Comparison of ENCODE assay signal across 22 mouse cellular contexts in the genomic region with DNA sequence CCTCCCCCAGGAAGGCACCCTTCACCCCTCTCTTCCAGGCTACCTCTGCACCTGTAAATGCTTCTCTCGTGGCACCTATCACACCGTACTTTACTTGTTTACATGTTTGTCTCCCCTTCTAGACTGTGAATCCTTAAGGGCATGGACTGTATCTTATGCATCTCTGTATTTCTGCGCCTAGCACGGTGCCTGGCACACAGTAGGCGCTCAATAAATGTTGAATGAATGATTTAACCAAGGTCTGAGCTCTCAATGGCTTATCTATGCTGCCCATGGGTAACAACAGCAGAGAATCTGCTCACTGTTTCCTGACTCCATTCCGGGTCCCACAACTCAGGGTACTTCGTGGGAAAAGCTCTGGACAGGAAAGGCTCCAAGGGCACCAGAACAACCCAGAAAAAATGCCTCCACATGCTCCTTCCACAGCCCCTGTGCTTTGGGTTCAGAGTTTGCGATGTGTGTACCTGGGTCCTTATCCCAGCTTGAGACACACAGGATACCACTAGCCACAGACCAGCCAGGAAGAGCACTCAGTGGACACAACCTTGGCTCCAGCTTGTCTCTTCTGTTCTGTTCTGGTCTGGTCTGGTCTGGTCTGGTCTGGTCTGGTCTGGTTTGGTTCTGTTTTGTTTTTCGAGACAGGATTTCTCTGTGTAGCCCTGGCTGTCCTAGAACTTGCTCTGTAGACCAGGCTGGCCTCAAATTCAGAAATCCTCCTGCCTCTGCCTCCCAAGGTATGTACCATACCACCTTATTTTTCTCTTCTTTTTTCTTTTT. TPM values are rescaled to one million over a fixed set of nuclear protein-coding genes. Genes with fewer than 3 reads are reported as not detected.
"Had no signal": no experiment of that assay in that cellular context is flagged by ENCODE, and none has a peak within 500 bp of the region (broad histone marks: within the 10 kb centered on the region; RNA-seq: fewer than 3 reads in every experiment).

No protein-coding gene starts in this region.

- H3K27me3 ChIP-seq: midbrain, embryonic 12.5 days; neural tube, embryonic 13.5 days; neural tube, embryonic 15.5 days; stomach, embryonic 15.5 days had no signal

- H3K4me3 ChIP-seq: midbrain, embryonic 10.5 days; midbrain, embryonic 12.5 days; myocyte; neural tube, embryonic 13.5 days; neural tube, embryonic 15.5 days; stomach, embryonic 15.5 days had no signal

- H3K4me2 ChIP-seq: lung, embryonic 14.5 days; midbrain, embryonic 12.5 days; neural tube, embryonic 13.5 days; neural tube, embryonic 15.5 days; stomach, embryonic 15.5 days had no signal

- H3K4me1 ChIP-seq: midbrain, embryonic 10.5 days; midbrain, embryonic 12.5 days; neural tube, embryonic 13.5 days; neural tube, embryonic 15.5 days; stomach, embryonic 15.5 days had no signal

- H3K27ac ChIP-seq: midbrain, embryonic 10.5 days; midbrain, embryonic 12.5 days; neural tube, embryonic 13.5 days; neural tube, embryonic 15.5 days; stomach, embryonic 15.5 days; stomach, postnatal 0 days had no signal

- DNase-seq: lung, embryonic 14.5 days; lung, postnatal 10 days; lung, postnatal 4 days; midbrain, embryonic 14.5 days; retina, postnatal 1 day; right cerebral cortex, adult 18-20 months; right cerebral cortex, postnatal 25 days; right cerebral cortex, postnatal 4 days; thymus, adult 2 months; thymus, postnatal 25 days; thymus, postnatal 4 days had no signal

- H3K9me3 ChIP-seq: midbrain, embryonic 10.5 days; midbrain, embryonic 12.5 days; neural tube, embryonic 13.5 days; neural tube, embryonic 15.5 days; stomach, embryonic 15.5 days had no signal

- H3K9ac ChIP-seq: lung, embryonic 14.5 days; midbrain, embryonic 12.5 days; neural tube, embryonic 13.5 days; neural tube, embryonic 15.5 days; stomach, embryonic 15.5 days had no signal

- ATAC-seq: midbrain, embryonic 16.5 days had no signal

RNA-seq across cellular contexts. Expression of gene Catip, which starts 8.3 kb away (rescaled TPM):
- total RNA-seq: megakaryocyte-erythroid progenitor cell, adult 5-6 weeks had no signal

RNA-seq across cellular contexts. Expression of gene Vil1, which starts 55.5 kb away (rescaled TPM):
- total RNA-seq: megakaryocyte, adult 5-6 weeks; megakaryocyte-erythroid progenitor cell, adult 5-6 weeks had no signal
- polyA plus RNA-seq: spleen, adult 2 months had no signal
